27 mouse cellular contexts compared by ENCODE assay signal in genomic region chr6:72429061-72429842, GRCm38 (mm10). TPM values are rescaled to one million over a fixed set of nuclear protein-coding genes. Genes with fewer than 3 reads are reported as not detected.
DNase-seq lines count a peak whose midpoint lies in the region; ATAC-seq and TF ChIP-seq lines count a peak whose summit lies in the region.
"Had no signal": no experiment of that assay in that cellular context is flagged by ENCODE, and none has a peak within 500 bp of the region (broad histone marks: within the 10 kb centered on the region; RNA-seq: fewer than 3 reads in every experiment).

No protein-coding gene starts in this region.

- DNase-seq in lung, postnatal 0 days (ENCODE audit: low spot score) = peak; percentile 6
- no peak for DNase-seq in lung, postnatal 10 days
- peak; percentile 36 for DNase-seq in ZHBTc4 (ENCODE audit: low read depth, low spot score)
- DNase-seq in adrenal gland, adult 2 months = no peak
- DNase-seq: adrenal gland, postnatal 25 days; B cell, adult 2 months; cerebellum, adult 9-10 months; heart, postnatal 10 days; kidney, adult 2 months; kidney, postnatal 10 days; layer of hippocampus, postnatal 36 days; lung, adult 18-20 months; right cerebral cortex, adult 18-20 months; right cerebral cortex, postnatal 4 days; thymus, adult 2 months; thymus, postnatal 4 days had no signal

- 78% methylated on average over 21 of the region's 21 CpGs for whole genome bisulfite sequencing in lung, postnatal 0 days
- 84% methylated on average over 21 of the region's 21 CpGs for WGBS in kidney, embryonic 16.5 days

- TF ChIP-seq CTCF in lung, postnatal 0 days (IDR thresholded peaks at IDR 0.05) = no peak
- TF ChIP-seq CTCF in ES-Bruce4 (IDR thresholded peaks at IDR 0.05; ENCODE audit: low read depth, low read length) = no peak

- H3K4me2 ChIP-seq in lung, postnatal 0 days (replicated peaks; ENCODE audit: low read depth, low read length) = no peak overlapping the region
- H3K4me2 ChIP-seq in myocyte (ENCODE audit: low read depth) = no peak overlapping the region
- H3K4me2 ChIP-seq in kidney, embryonic 16.5 days (replicated peaks; ENCODE audit: low read depth, low read length) = no peak overlapping the region
- H3K4me2 ChIP-seq: embryonic facial prominence, embryonic 12.5 days; heart, embryonic 12.5 days; liver, embryonic 11.5 days; midbrain, embryonic 13.5 days; neural tube, embryonic 15.5 days had no signal

- no peaks in the 10 kb centered on the region for H3K9me3 ChIP-seq in lung, postnatal 0 days (ENCODE audit: low read length)
- H3K9me3 ChIP-seq in ES-Bruce4 (replicated peaks; ENCODE audit: control insufficient read depth, insufficient read depth, low read length, poor library complexity, severe bottlenecking) = no peaks in the 10 kb centered on the region; the same call in 1 of the 2 replicates
- H3K9me3 ChIP-seq in kidney, embryonic 16.5 days (ENCODE audit: low read length) = no peaks in the 10 kb centered on the region
- H3K9me3 ChIP-seq: embryonic facial prominence, embryonic 12.5 days; heart, embryonic 12.5 days; hindbrain, embryonic 10.5 days; limb, embryonic 12.5 days; midbrain, embryonic 13.5 days; neural tube, embryonic 15.5 days had no signal

- H3ac ChIP-seq in myocyte (ENCODE audit: control insufficient read depth, insufficient read length) = no peak overlapping the region

- no peak for TF ChIP-seq EP300 in lung, postnatal 0 days (IDR thresholded peaks at IDR 0.05)
- no peak for TF ChIP-seq EP300 in ES-Bruce4 (IDR thresholded peaks at IDR 0.05; ENCODE audit: insufficient read depth, low read depth, low read length)

- no peaks in the 10 kb centered on the region for H3K27me3 ChIP-seq in lung, postnatal 0 days (replicated peaks; ENCODE audit: insufficient read depth, low read length)
- H3K27me3 ChIP-seq in ES-Bruce4 (ENCODE audit: control insufficient read depth, insufficient read depth, low read length, poor library complexity, severe bottlenecking) (no peaks in the 10 kb centered on the region), myocyte (ENCODE audit: control insufficient read depth, insufficient read depth, insufficient read length) (no peaks in the 10 kb centered on the region)
- no peaks in the 10 kb centered on the region for H3K27me3 ChIP-seq in kidney, embryonic 16.5 days (ENCODE audit: insufficient read depth, low read length)
- H3K27me3 ChIP-seq: embryonic facial prominence, embryonic 12.5 days; heart, embryonic 12.5 days; limb, embryonic 12.5 days; midbrain, embryonic 13.5 days; neural tube, embryonic 15.5 days; Patski had no signal

- no peaks in the 10 kb centered on the region for H3K79me2 ChIP-seq in myocyte (ENCODE audit: control insufficient read depth, insufficient read depth)

- H3K36me3 ChIP-seq in lung, postnatal 0 days (ENCODE audit: insufficient read depth, low read length) = peaks cover 22% of the 10 kb centered on the region
- H3K36me3 ChIP-seq in ES-Bruce4 (ENCODE audit: control insufficient read depth, insufficient read depth, low read length, poor library complexity, severe bottlenecking) (peaks cover 45% of the 10 kb centered on the region), myocyte (ENCODE audit: control insufficient read depth, insufficient read depth) (peaks cover 44% of the 10 kb centered on the region)
- peaks cover 72% of the 10 kb centered on the region for H3K36me3 ChIP-seq in kidney, embryonic 16.5 days (ENCODE audit: insufficient read depth, low read length)

- H3K27ac ChIP-seq in lung, postnatal 0 days (ENCODE audit: low read length) = no peak overlapping the region
- H3K27ac ChIP-seq in ES-Bruce4 (ENCODE audit: insufficient read depth, low read length) = peak overlapping the region; percentile 40; the same call in 1 of the 2 replicates
- H3K27ac ChIP-seq in kidney, embryonic 16.5 days (ENCODE audit: low read length) = no peak overlapping the region
- H3K27ac ChIP-seq: embryonic facial prominence, embryonic 12.5 days; hindbrain, embryonic 10.5 days; neural tube, embryonic 15.5 days had no signal

- no peak overlapping the region for H3K9ac ChIP-seq in lung, postnatal 0 days (replicated peaks; ENCODE audit: low read depth)
- H3K9ac ChIP-seq in ES-Bruce4 (ENCODE audit: low read depth, poor library complexity, severe bottlenecking) = no peak overlapping the region
- no peak overlapping the region for H3K9ac ChIP-seq in kidney, embryonic 16.5 days (replicated peaks; ENCODE audit: low read length)
- H3K9ac ChIP-seq: embryonic facial prominence, embryonic 12.5 days; heart, embryonic 12.5 days; limb, embryonic 12.5 days; midbrain, embryonic 13.5 days had no signal

- H3K4me1 ChIP-seq in lung, postnatal 0 days (ENCODE audit: insufficient read depth, low read depth, low read length) = no peaks in the 10 kb centered on the region
- H3K4me1 ChIP-seq in ES-Bruce4 (ENCODE audit: control insufficient read depth, insufficient read depth, low read length) = no peaks in the 10 kb centered on the region
- no peaks in the 10 kb centered on the region for H3K4me1 ChIP-seq in kidney, embryonic 16.5 days (ENCODE audit: insufficient read depth, low read length)
- H3K4me1 ChIP-seq: embryonic facial prominence, embryonic 12.5 days; heart, embryonic 12.5 days; hindbrain, embryonic 10.5 days; midbrain, embryonic 13.5 days had no signal

- H3K4me3 ChIP-seq in lung, postnatal 0 days (ENCODE audit: low read depth, low read length) = no peak overlapping the region
- no peak overlapping the region for H3K4me3 ChIP-seq in ES-Bruce4 (ENCODE audit: low read depth, low read length)
- H3K4me3 ChIP-seq in myocyte = no peak overlapping the region
- no peak overlapping the region for H3K4me3 ChIP-seq in kidney, embryonic 16.5 days (ENCODE audit: low read length)
- H3K4me3 ChIP-seq: embryonic facial prominence, embryonic 12.5 days; heart, embryonic 12.5 days; hindbrain, embryonic 10.5 days; limb, embryonic 12.5 days; midbrain, embryonic 13.5 days; neural tube, embryonic 15.5 days had no signal

- ATAC-seq in lung, postnatal 0 days = no peak
- no peak for ATAC-seq in kidney, embryonic 16.5 days (ENCODE audit: low FRiP score, low TSS enrichment)
- ATAC-seq: Patski had no signal

- TF ChIP-seq POLR2A in ES-Bruce4 (IDR thresholded peaks at IDR 0.05; ENCODE audit: insufficient read depth, low read length) = no peak
- no peak for TF ChIP-seq POLR2A in myocyte (IDR thresholded peaks at IDR 0.05; ENCODE audit: insufficient read length, low read depth)

TF ChIP-seq in myocyte, 11 proteins besides CTCF, POLR2A, EP300 and RAD21:
- TF ChIP-seq MYOD1 (IDR thresholded peaks at IDR 0.05; ENCODE audit: control insufficient read depth in 1 of 3, insufficient read length in 2 of 3, low read depth in 2 of 3) = no peak
- peak; percentile 93 for TF ChIP-seq POLR2AphosphoS2 (IDR thresholded peaks at IDR 0.05; ENCODE audit: insufficient read length, low read depth)

RNA-seq across cellular contexts. Expression of gene Mat2a, which starts 10.1 kb away (rescaled TPM):
- polyA plus RNA-seq in lung, postnatal 0 days (2015; fragmentation: Nextera tagmentation; extraction: Ambion mirVana) = 165 and 171 TPM in 2 replicates
- polyA plus RNA-seq in ES-Bruce4 (2011; ENCODE audit: insufficient read depth, insufficient read length, low read depth, missing spikeins) = 200 and 211 TPM in 2 replicates
- 142 TPM for polyA plus RNA-seq in myocyte (2012; fragmentation: generic; extraction: Trizol)
- 100 to 1,000 TPM; 203 to 251 TPM for total RNA-seq in adrenal gland, adult 2 months (2021)
- 121 and 150 TPM in 2 replicates for polyA plus RNA-seq in adrenal gland, adult 2 months (2012; rRNA removed)
- 456 and 460 TPM in 2 replicates for polyA plus RNA-seq in kidney, embryonic 16.5 days (2015; fragmentation: Nextera tagmentation; extraction: Ambion mirVana)

RNA-seq across cellular contexts. Expression of gene Ggcx, which starts 15.1 kb away (rescaled TPM):
- 28.6 and 32.2 TPM in 2 replicates for polyA plus RNA-seq in lung, postnatal 0 days (2015; fragmentation: Nextera tagmentation; extraction: Ambion mirVana)
- polyA plus RNA-seq in ES-Bruce4 (2011; ENCODE audit: insufficient read depth, insufficient read length, low read depth, missing spikeins) = 16.6 and 18.8 TPM in 2 replicates
- 17.5 TPM for polyA plus RNA-seq in myocyte (2012; fragmentation: generic; extraction: Trizol)
- total RNA-seq in adrenal gland, adult 2 months (2021) = 10 to 100 TPM; 47.1 to 68.7 TPM
- 30.2 and 34.5 TPM in 2 replicates for polyA plus RNA-seq in adrenal gland, adult 2 months (2012; rRNA removed)
- 31.4 and 35.6 TPM in 2 replicates for polyA plus RNA-seq in kidney, embryonic 16.5 days (2015; fragmentation: Nextera tagmentation; extraction: Ambion mirVana)

RNA-seq across cellular contexts. Expression of gene Vamp8, which starts 38.7 kb away (rescaled TPM):
- 608 and 656 TPM in 2 replicates for polyA plus RNA-seq in lung, postnatal 0 days (2015; fragmentation: Nextera tagmentation; extraction: Ambion mirVana)
- polyA plus RNA-seq in ES-Bruce4 (2011; ENCODE audit: insufficient read depth, insufficient read length, low read depth, missing spikeins) (25.6 and 28.4 TPM in 2 replicates), myocyte (2012; fragmentation: generic; extraction: Trizol) (107 TPM)
- total RNA-seq in adrenal gland, adult 2 months (2021) = 100 to 1,000 TPM; 130 to 158 TPM
- polyA plus RNA-seq in adrenal gland, adult 2 months (2012; rRNA removed) = 71.8 and 106 TPM in 2 replicates
- 154 and 180 TPM in 2 replicates for polyA plus RNA-seq in kidney, embryonic 16.5 days (2015; fragmentation: Nextera tagmentation; extraction: Ambion mirVana)

RNA-seq across cellular contexts. Expression of gene Vamp5, which starts 49.0 kb away (rescaled TPM):
- polyA plus RNA-seq in lung, postnatal 0 days (2015; fragmentation: Nextera tagmentation; extraction: Ambion mirVana) = 80.5 and 83.3 TPM in 2 replicates
- 1.9 and 2.2 TPM in 2 replicates for polyA plus RNA-seq in ES-Bruce4 (2011; ENCODE audit: insufficient read depth, insufficient read length, low read depth, missing spikeins)
- polyA plus RNA-seq in myocyte (2012; fragmentation: generic; extraction: Trizol) = 544 TPM
- 10 to 100 TPM; 25.3 to 43.4 TPM for total RNA-seq in adrenal gland, adult 2 months (2021)
- 16.4 and 17.4 TPM in 2 replicates for polyA plus RNA-seq in adrenal gland, adult 2 months (2012; rRNA removed)
- 35.7 and 42.5 TPM in 2 replicates for polyA plus RNA-seq in kidney, embryonic 16.5 days (2015; fragmentation: Nextera tagmentation; extraction: Ambion mirVana)

Comparison
In these comparisons a context has a peak if more than half of its experiments do, and no peak if none do; other contexts are left out.
1. DNase-seq: peak in lung, postnatal 0 days (single experiment) and ZHBTc4 (single experiment); none in lung, postnatal 10 days (single experiment) and adrenal gland, adult 2 months (single experiment).